Mouse (Mus musculus): Measurements from ENCODE around the gene Trmt61a.

- TF ChIP-seq CTCF (IDR thresholded peaks at IDR 0.05; ENCODE audit: extremely low read depth, insufficient read depth, insufficient read length, insufficient replicate concordance) (no peak), POLR2A (IDR thresholded peaks at IDR 0.05; ENCODE audit: low read depth, low read length) (no peak)
These were observed 2.8 kb downstream of the Trmt61a start for GRCm38 (mm10) chr12:111680661-111681060.
